Mouse (Mus musculus): ENCODE measurements around the gene Tmem205.

Tmem205 gene

DNA sequence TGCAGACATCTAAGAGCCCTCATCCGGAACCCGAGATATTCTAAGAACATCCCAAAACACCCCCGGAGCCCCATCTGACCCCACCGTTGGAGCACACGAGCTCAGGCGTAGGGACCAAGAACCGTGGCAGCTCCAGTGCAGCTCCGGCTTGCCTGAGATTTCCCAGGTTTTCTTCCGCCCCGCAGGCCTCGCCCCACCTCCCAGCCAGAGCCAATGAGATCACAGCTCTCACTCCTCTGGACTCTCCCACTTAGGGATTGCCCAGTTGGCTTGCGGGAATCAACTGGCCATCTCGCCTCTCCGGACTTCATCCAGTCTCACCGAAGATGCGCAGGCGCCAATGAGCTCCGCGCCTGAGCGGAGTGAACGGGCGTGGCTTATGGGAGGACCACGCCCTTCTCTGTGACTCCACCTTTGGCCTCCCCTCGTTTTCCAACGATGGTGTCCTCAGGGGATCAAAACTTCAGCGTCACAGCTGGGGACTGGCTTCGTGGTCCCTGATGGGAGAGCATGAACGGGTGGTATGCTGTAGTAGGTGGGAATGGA, at the start of gene Tmem205, which contains the start of gene Ccdc159:
Tmem205 (minus strand) TSS at position 349 of the 546 bp plus-strand sequence.
Ccdc159 (plus strand) TSS at position 264 of the 546 bp plus-strand sequence.
- under 1% methylated on average over 28 of the region's 28 CpGs for WGBS

DNA sequence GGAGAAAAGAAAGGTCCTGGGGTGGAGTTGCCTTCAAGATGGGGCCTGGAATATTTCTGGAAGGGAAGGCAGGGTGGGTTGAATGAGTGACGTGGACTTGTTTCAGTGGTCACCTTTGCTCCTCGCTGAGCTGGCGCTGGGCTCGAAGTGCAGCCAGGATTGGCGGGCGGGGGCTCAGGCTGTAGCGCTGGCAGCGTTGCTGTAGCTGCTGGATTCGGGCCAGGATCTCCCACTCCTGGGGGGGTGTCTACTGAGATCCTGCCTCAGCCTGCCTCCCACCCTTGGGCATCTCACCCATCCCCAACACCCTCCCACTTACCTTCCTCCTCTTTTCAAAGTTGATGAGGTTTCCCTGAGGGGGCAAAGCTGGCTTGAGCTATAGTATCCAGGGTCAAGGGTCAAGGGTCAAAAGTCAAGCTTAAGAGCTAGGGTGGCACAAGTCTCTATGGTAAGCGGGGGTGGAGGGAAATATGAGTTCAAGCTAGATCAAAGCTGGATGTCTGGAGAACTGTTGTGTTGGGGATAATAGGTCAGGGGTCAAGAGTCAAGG, 49.3 kb upstream of the Tmem205 start:
- 60% methylated on average over 10 of the region's 10 CpGs for WGBS

DNA sequence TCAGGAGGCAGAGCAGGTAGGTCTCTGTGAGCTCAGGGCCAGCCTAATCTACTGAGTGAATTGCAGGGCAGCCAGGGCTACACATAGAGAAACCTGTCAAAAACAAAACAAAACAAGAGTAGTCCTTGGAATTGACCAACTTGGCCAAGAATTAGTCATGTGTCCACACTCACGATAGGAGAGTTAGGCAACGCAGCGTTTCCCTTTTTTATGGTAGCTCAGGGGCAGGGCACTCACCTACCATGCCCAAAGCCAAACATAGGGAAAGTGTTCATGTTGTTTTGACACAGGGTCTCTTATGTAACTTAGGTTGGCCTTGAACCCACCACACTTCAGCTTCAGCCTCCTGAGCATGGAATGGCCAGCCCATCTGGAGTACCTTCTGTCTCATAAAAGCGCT, 41.9 kb upstream of the Tmem205 start:
- 90% methylated on average over 4 of the region's 4 CpGs for WGBS

DNA sequence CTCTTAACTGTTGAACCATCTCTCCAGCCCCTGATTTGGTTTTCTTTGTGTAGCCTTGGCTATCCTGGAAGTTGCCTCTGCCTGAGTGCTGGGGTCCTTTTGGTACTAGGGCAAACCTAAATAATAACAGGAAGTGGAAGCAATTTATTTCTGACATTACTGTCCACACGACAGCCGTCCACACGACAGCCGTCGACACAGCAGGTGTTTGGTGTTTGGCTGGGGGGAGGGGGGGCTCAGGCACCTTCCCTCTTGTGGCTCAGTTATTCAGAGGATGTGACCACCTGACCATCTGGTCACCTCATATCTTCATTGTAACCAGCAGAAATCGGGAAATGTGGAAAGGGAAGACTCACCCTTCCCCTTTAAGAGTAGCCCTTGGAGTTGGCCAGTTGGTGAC, 41.5 kb upstream of the Tmem205 start:
- 62% methylated on average over 6 of the region's 6 CpGs for WGBS

DNA sequence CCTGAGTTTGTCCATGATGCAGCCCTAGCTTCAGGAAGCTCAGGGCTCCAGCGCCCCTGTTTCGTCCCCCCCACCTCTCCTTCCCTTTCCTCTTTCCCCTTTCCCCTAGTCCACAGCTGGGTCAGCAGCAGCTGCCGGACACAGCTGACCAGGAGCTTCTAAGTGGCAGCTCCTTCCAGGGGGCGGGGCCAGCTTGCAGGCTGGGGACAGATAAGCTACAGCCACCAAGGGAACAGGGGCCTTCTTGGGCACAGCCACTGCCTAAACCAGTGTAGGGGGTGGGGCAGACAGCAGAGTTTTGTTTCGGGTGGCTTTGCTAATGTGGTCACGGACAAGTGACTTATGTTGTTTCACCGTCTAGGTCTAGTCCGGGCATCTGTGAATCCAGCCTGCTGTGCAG, 36.1 kb upstream of the Tmem205 start, which contains the start of gene Epor:
Epor (minus strand) TSS at position 90 of the 400 bp plus-strand sequence.
- WGBS: 41% methylated on average over 7 of the region's 8 CpGs

DNA sequence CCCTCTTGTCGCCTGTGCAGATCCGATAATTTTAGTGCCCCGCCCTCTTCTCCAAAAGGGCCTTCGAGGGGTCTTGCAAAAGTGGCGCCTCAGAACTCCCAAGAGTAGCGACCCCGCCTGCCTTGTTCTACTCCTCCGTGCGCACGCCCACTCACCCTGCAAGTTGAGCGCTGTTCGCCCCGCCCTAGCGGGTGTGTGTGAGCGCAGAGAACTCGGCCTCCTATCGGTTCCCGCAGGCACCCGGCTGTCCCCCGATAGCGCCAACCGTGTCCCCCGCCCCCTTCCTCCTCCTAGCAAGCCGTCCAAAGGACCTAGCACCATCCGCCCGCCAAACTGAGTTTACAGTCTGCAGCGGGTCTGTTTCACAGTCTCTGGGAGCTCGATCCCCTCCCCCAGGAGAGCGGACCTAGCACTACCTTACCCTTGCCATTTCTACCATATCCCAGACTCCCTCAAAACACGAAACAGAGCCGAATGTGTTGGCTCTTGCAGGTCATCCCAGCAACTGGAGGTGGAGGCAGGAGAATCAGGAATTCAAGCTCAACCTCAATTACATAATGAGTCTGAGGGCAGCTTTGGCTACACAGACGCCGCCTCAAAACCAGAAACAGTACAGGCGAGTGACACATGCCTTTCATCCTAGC, 35.2 kb upstream of the Tmem205 start:
- 4% methylated on average over 34 of the region's 34 CpGs for WGBS

DNA sequence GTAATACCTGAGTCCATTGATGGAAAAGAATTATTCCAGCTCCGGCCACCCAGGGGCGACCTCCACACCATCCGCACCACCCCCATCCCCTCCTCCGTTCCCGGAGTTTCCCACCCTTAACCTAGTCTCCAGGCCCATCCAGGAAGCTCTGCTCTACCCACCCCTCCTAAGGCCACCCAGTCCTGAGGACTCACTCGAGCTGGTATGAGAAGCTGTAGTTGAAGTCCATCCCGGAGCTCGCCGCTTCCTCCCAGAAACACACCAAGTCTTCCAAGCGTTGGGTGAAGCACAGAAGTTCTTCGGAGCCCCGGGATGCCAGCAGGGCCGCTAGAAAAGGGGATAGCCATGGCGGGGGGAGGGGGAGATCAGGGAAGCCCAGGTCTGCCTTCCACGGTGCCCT, 34.7 kb upstream of the Tmem205 start:
- under 1% methylated on average over 15 of the region's 15 CpGs for WGBS

DNA sequence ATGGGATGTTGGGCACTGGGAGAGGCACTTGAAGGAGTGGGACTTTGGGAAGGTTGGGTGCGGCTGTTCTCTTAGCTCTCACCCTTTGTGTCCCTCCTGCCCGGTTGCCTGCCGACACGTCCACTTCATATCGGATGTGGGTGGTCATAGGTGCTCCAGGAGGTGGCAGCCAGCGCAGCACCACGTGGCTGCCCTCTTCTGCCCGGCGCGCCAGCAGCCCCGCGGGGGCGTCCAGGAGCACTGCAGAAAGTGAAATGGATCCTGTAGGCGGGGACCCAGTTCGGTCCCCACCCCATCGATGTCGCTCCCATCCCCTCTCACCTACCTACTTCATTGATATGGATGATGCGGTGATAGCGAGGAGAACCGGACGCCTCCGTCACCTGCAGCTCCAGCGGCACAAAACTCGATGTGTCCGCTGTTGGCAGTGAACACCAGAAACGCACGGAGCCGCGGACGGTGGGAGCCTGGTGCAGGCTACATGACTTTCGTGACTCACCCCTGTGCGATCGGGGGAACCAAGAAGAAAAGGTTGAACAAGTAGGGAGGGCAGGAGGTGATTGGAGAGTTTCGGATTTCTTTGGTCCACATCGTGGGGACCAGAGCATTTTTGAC, 34.1 kb upstream of the Tmem205 start:
- 5% methylated on average over 35 of the region's 35 CpGs for WGBS

DNA sequence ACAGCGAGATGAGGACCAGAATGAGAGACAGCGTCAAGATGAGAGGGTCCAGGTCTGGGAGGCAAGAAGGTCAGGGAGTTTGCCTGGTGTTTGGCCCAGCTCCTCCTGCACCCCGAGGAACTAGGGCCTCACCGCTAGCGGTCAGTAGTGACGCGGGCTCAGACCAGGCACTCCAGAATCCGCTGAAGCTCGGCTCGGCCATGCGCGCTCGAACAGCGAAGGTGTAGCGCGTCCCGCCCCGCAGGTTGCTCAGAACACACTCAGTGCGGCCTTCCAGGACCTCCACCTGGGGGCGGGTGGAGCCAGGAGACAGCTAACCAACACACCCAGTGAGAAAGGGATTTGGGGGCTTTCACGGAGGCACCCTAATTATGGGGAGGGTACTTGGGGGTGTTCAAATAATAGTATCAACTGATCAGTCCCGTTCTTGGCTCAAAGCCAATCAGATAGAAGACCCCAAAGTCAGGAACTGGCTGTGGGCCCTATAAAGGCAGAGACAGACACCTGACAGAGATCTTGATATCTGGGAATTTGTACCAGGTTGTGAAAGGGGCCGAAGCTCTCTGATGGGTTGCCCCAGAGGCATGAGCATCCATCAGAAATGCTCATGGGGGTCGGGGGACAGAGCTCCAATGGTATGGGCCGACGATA, 33.3 kb upstream of the Tmem205 start:
- WGBS: 43% methylated on average over 26 of the region's 26 CpGs

DNA sequence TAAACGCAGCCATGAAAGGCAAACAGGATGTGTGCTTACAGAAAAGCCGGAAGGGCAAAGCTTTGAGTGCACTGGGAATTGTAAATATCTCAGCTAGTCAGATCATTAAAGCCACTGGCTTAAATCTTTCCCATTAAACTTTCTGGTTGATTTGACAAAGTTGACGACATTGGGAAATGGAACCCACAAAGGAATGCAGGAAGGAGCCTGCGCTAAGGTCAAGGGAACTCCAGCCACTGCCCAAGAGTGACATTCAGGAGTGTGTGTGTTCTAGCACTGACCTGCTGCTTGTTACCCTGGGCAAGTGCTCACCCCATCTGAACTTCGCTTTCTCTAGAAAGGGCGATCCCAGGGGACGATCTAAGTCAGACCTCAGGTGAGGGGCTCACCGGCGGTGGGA, 32.8 kb upstream of the Tmem205 start:
- 68% methylated on average over 9 of the region's 9 CpGs for WGBS

DNA sequence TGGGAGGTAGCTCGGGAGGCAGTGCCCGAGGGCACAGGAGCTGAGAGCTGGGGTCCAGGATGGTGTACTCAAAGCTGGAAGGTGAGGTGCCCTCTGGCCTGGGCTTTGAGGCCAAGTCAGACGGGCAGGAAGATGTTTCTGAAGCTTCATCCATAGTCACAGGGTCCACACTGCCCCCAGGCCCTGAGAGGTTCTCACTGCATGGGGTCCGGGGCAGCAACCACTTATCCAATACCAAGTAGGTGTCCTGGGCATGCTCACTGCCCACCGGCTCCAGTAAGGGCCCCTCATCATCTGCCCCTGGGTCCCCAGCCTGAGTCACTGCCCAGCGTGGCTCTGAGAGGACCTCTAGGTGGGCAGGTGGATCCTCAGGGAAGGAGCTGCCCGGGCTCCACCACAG, 31.9 kb upstream of the Tmem205 start:
- 91% methylated on average over 7 of the region's 7 CpGs for WGBS

DNA sequence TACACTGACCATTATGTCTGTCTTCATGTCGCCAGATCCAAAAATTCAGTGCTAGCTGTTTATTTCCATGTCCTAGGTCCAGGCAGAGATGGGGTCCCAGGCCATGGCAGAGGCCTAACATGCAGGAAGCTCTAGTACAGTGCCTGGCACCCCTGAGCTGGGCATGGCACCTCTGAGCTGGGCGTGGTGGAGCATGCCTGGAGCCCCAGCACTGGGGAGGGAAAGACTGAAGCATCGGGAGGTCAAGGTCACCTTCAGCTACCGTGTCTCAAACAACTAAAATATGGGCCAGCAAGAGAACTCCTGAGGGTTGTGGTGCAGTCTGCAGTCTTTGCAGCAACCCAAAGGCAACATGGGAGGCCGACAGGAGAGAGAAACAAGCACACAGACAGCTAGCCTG, 31.0 kb upstream of the Tmem205 start:
- WGBS: 91% methylated on average over 5 of the region's 5 CpGs

DNA sequence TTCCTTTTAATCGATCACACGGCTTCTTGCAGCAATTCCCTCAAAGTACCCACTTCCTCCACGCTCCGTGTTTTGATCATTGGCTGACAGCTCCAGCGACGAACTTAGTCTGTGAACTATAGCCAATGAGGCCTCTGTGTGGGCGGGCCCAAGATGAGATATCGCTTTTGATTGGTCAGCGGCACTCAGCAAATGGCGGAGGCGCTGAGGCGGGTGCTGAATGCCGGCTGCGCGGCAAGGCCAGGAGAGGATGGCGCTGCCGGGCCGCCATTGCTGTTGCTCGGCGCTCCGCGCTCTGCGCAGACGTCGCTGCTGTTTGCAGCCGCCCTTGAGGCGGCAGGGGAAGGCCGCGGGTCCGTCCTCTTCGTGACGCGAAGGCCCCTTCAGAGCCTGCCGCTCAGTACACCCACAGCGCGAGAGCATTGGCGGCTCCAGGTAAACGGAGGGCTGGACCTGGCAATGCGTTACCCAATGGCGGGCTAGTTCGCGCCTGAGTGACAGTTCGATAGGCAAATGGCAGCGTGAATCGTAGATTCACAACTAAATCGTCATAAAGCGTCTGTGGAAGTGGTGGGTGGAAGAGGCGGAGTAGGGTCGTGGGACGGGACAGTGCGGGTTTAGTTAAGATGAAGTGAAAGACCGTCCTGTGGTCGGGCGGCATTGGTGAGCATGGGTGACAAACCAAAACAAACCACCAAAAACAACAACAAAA, 28.4 kb upstream of the Tmem205 start, which contains the start of gene Swsap1:
Swsap1 (plus strand) TSS at position 186 of the 712 bp plus-strand sequence.
- under 1% methylated on average over 54 of the region's 54 CpGs for WGBS

DNA sequence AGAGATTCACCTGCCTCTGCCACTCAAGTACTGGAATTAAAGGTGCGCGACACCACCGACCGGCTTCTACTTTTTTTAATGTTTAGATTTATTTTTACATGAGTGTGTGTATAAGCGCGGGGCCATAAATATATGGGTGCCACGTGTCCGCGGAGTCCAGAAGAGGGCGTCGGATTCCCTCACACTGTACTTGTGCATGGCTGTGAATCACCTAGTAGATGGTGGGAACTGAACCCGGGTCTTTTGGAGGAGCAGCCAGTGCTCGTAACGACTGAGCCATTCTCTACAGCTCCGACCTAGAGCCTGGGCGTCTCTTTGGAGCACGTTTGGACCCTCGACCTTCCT, 27.8 kb upstream of the Tmem205 start:
- WGBS: 1% methylated on average over 18 of the region's 18 CpGs

DNA sequence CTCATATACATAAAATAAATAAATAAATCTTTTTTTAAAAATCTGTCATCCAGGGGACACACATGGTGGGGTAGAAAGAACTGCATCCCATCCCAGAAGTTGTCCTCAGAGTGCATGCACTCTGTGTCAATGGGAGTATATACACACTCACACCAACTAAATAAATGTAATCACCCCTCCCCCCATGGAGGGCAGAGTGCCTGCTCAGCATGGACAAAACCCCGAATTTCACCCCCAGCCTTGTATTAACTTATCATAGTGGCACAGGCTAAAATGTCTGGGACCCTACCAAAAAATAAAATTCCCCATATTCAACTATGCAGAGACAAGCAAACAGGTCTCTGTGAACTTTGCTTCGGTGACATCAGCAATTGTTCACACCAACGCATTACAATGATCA, 27.3 kb upstream of the Tmem205 start:
- 61% methylated on average over 3 of the region's 3 CpGs for WGBS

DNA sequence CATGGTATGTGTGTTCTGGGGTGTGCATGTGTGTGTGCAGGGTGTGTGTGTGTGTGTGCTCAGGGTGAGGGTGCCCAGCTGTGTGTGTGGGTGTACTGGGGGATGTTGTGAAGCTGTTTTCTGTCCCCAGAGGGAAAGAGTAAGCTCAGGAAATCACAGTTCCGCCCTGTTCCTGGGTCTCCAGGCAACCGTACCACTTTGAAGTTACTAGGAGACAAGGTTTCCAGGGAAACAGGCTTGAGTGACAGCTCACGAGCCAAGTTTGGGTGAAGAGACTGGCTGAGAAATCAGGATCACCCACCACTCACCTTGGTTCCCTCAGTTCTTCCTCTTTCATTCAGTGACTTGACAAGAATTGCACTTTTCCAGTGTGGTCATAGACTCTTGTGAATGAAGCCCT, 26.2 kb upstream of the Tmem205 start:
- 2% methylated on average over 3 of the region's 3 CpGs for WGBS

DNA sequence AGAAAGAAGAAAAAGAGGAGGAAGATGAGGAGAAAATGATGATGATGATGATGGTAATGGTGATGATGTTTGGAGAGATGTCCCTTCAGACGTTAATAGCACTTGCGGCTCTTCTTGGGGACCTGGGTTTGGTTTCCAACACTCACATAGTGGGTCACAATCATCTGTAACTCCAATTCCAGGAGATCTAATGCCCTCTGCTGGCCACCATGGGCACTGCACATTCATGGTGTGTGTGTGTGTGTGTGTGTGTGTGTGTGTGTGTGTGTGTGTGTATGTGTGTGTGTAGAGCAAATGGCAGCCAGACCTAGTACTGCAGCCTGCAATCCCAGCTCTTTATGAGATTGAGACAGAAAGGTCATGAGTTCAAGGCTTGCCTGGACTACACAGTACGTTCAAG, 24.6 kb upstream of the Tmem205 start:
- WGBS: 79% methylated on average over 3 of the region's 3 CpGs

DNA sequence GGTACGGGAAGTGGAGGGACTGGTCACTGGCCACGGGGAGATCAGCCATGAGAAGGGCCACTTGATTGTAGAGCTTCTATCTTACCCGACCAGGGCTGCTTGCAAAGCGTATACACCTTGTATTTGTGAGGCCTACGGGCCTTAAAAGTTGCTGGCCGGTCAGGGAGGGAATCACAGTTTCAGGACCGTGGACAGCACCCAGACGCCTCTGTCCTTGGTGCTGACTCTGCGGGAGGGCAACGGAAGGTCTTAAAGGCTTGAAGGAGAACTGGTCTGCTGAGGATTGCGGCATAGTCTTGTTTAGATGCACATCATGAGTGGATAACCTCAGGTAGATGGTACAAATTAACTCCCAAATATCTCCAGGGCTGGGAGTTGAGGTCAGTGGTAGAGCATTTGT, 23.0 kb upstream of the Tmem205 start:
- WGBS: 37% methylated on average over 11 of the region's 11 CpGs

DNA sequence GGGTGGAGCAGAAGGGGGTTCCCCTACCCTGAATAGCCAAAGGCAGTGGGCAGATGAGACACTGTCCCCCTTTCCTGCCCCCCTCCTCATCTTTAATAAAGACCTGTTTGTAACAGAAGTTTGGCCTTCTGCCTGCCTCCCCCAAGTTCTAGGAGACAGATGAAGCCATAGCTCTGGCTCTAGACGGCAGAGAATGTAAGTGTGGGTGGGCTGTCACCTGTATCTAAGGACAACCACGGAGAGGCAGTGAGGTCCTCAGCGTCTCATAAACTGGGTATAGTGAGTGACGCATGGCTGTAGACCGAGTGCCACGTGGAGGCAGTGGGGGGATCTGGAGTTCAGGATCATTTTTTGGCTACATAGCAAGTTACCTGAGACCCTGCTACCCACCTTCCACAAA, 21.4 kb upstream of the Tmem205 start:
- 31% methylated on average over 6 of the region's 6 CpGs for whole genome bisulfite sequencing

DNA sequence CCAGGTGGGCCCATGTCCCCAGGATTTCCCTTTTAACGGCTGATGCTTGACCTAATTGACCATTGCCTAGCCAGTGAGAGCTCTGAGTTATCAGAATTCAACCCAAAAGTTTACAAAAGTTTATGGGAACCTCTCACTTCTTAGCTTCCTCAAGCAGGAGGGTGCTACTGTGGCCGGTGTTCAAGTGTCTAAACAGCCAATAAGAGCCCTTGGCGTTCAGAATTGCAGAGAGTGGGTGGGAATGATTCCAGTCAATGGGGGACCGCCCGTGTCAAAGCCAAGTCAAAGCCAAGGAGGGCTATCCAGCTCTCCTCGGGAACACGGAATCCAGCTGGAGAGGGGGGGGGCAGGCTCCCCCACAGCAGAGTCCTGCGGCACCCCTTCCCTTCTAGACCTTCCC, 20.8 kb upstream of the Tmem205 start:
- 32% methylated on average over 8 of the region's 8 CpGs for WGBS

DNA sequence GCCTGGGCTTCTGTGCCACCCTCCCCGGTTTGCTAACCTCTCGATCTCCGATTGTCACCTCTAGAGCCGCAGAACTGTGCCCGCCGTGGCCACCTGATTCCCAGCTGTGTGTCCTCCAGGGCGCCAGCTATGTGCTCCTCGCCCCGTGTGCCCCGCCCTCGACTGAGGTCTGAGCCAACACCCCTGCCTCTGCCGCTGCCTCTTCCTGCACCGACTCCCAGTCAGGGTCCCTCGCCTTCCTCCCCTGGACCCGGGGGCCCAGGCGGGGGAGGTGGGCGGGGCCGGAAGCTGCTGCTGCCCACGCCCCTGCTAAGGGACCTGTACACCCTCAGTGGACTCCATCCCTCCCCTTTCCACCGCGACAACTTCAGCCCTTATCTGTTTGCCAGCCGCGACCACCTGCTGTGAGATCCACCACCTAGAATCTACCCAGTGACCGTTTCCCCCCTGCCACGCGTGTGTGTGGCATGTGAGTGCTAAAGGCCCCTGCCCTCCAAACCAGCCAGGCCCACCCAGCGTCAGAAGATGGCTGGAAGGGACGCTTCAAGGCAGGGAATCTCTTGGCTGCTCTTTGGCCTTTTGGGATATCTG, 20.3 kb upstream of the Tmem205 start:
- 26% methylated on average over 28 of the region's 28 CpGs for WGBS

All from cerebral cortex, adult 2 months (tissue).